Mouse (Mus musculus) cortical plate, adult 2 months (tissue): ENCODE results near the gene Trappc1.

Source experiments
- CTCF ChIP-seq: fragments of 200-500 bp; IDR thresholded peaks from 2 replicates; pipeline ENCODE4 v1.5.1; 2011; ENCODE audit warnings: mild to moderate bottlenecking, control low read depth, low read length; ENCODE audit not compliant: insufficient read depth; ENCODE audit errors: extremely low read depth
- POLR2A ChIP-seq: fragments of 200-500 bp; IDR thresholded peaks from 2 replicates; pipeline ENCODE4 v1.6.1; 2011; ENCODE audit warnings: mild to moderate bottlenecking, low read length, control low read depth; ENCODE audit not compliant: insufficient read depth; ENCODE audit errors: extremely low read depth

- TF ChIP-seq POLR2A (no peak), CTCF (no peak)
Measured at GRCm38 (mm10) chr11:69326408-69327156, 2.8 kb downstream of the Trappc1 start.
